Mouse (Mus musculus): ENCODE measurements around the gene Vav3.
A peak's percentile ranks its signal among the peaks of the same experiment; 100 is the strongest.

The Vav3 gene

DNA sequence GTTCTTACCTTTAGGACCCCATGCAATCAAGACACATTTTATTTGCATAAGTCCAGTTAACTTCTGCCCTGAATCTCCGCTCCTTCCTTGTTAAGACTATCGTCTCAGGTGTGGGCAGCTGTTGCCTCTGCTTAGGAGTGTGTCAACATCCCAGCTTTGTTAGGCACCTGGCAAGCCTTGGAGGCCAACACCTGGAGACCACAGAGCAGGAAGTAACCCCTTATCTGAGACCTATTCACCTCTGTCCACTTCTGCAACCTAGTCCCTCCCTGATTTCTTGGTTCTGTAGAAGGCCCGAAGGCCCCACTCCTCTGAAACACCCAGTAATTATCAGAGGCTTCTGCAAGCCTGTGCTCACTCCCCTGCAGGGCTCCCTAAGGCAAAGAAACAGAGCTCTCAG lies 255.6 kb downstream of the Vav3 start:
- DNase-seq, result no peak

DNA sequence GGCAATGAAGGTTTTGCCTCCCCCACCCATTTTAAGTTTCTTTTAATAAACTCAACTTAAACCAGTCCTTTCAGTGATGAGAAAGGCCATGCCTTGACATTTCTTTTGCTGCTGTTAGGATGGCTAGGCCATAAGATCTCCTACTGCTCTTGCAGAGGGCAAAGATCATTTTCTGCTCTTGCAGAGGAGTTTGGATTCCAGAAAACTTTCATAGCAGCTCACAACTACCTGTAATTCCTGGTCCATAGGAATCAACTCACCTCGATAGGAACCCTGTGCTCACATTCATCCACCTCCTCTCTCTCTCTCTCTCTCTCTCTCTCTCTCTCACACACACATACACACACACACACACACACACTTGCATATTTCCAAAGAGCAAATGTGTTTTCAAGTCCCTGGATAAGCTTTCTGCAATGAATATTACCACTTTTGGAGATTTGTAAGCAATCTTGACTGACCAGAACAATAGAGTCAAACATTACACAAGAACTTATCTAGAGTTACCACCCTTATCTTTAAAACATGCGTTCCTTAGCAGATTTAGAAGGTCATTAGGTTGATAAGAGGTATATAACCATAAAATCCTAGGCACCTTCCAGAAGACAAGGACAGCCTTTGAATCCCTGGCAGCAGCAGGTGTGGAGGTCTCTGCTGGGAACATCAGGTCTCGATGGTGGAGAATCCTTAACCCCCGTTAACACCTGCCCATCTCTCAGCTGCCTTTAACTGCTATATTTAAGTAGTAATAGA lies 260.4 kb downstream of the Vav3 start:
- DNase-seq, result no peak

DNA sequence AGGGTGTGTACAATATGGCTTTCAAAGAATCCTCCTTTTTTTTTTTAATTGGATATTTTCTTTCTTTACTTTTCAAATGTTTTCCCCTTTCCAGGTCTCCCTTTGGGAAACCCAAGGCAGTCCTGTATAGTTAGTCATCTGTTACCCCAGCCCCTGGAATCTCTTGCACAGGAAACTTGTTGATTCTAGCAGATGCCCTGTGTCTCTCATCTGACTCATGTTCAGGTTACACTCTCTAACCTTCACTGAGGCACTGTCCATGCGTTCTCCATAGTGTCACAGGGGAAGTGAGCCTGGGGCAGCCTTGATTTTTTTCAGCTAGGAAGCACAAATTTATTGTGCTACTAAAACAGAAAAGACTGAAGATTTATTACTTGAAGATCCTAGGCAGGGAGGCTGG lies 262.3 kb downstream of the Vav3 start:
- DNase-seq, result no peak

DNA sequence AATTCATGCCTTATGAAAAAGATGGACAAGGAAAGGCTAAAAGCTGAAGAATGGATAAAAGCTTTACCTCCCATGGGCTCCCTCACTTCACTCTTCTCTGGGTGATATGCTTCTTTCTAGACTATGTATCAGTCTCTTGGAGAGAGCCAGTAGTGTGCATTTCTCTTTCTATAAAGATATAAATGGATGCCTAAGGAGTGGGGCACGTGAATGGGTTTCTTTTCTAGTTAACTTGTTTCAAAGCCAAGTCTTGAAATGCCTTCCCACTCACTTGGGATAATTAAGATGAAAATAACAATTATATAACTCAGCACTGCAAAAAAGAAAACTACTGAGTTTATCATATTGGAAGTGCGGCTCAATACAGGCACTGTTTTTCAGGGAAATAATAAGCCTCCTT lies 265.7 kb downstream of the Vav3 start:
- DNase-seq, result no peak

DNA sequence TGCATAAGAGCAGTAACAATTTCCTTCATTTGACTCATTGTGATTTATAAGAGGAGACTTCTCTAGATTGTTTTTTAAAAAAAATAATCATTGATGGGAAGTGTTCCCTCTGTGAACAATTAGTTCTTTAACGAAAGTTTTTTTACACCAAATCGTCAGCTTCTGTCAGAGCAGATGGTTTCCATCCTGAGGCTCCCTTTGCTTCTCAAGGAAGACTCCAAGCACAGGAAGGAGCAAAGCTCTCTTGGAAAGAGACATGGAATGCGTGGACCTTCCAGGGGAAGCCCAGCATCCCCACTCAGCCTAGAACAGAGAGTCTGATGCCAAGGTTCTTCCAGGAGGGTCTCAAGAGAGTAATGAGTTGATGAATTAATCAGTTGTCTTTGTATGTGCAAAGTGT lies 281.3 kb downstream of the Vav3 start:
- DNase-seq, result no peak

DNA sequence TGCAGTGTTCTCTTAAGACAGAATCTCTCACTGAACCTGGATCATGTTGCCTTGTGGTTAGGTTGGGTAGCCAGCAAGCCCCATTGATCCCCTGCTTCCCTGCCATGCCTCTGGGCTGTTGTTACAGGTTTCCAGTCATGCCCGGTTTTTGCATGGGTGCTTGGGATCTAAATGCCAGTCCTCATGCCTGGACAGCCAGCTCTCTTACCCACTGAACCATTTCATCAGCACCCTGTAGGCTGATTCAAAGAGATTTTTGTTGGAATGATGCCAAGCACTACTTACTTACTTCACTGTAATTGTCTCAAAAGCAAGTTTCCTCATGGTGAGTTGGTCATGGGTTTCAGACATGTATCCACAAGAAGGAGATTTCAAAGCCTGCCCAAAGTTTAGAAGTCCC lies 281.9 kb downstream of the Vav3 start:
- DNase-seq, result no peak

DNA sequence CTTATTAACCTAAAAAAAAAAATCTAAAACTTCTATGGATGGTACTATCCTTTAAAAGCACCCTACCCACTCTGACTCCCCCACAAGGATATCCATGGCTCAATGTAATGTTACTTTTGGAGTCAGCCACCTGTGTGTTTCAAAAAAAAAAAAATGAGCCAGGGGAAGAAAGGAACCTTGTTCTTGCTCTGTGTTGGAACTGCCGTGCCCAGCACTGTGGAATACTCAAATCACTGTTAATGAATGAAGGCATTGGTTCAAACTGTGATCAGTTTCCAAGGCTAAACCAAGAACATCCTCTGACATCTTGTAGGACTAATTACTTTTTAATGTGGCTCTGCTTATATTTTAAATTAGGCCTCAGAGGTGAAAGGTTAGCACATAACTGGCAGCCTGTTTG lies 282.4 kb downstream of the Vav3 start:
- DNase-seq, result no peak

DNA sequence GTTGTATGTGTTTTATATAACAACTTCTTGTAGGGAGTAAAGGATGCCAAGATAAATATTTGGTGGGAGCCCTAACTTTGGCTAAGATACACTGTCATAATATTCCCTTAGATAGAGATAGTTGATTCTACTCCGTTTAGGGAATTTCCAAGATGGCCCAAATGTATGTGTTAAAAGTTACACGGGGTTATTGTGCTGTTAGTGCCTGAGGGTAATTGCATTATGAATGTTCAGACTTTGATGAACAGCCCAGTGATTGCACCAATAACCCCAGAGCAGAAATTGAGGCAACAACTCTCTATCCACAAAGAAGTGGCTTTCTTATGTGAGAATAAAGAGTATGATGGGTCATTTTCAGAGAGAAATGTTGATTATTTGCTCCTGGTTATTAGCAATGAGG lies 283.3 kb downstream of the Vav3 start:
- no peak for DNase-seq

DNA sequence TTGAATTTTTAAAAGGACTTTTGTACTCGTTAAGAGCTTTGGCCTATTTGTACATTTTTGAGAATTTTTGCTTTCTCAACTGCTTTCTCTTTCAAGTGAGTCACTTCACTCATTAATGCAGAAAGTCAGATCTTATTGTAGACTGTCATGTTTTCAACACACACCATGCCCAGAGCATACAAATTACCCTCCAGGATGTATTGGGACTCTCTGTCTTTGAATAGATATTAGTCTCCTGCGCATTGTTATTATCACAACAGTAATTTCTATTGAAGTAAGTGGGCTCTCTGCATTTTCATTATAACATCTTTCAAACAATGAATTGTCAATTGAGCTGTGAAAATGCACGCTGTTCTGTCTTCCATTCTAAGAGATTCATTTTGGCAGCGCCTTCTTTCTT lies 295.6 kb downstream of the Vav3 start:
- no peak for DNase-seq

DNA sequence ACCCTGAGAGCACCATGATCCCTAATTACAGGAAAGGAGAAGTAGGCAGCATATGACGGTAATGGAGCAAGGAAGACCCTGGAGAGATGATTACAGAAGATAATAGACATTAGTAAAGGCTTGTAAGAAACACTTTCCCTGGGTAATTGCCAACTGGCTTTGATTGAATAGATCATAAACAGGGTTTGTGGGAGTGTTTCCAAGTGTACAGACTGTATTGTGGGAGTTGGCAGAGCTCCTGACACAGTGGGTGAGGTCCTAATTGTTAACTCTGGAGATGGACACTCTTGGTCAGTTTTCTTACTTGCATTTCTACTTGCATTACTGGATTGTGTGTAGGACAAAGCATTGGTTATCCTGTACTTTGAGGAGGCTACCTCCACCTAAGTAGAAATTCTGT lies 298.9 kb downstream of the Vav3 start:
- DNase-seq, result peak; percentile 46 to 50

DNA sequence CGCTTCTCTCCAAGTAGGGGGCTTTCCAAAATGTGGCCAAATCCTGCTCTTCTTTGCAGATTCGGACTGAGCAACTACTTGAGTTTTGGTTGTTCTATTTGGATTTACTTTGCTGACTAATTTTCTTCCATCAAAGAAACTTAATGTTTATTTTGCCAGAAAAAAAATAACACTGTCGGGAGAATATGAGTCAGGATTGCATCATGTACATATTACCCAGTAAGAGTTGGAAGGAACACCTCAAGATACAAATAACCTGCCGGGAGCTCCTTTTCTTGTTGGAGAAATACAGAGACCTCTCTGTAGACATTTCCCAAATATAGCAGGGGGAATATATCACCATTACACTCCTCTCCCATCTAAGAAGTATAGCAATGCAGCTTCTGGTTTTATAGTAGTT lies 300.3 kb downstream of the Vav3 start:
- no peak for DNase-seq

DNA sequence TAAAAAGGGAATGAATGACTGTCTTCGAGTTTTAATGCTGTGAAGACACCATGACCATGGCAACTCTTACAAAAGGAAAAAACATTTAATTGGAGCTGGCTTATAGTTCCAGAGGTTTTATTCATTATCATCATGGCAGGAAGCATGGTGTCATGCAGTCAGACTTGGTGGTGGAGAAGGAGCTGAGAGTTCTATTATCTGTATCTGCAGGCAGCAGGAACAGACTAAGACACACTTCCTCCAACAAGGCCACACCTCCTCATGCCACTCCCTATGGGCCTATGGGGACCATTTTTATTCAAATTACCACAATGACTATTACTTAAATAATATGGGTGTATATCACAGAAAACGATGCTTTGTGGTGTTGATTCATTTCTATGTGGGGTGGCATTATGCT lies 307.8 kb downstream of the Vav3 start:
- no peak for DNase-seq

DNA sequence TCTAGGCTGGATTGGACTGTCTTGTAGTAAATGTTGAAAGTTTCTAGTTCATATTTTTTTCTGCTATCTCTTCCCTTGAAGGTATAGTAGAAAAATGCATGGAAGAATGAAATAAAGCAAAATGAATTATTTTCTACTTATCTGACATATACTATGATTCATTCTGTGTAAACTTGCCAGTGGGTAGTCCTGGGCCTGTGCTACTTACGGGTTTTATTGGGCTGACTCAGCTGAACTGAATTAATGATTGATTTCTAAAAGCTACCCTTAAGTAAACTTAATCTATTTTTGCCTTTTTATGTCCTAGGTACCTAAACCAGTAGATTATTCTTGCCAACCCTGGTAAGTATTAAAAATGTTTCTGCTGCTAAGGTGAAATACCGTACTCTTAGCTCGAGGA lies 311.0 kb downstream of the Vav3 start:
- DNase-seq, result no peak

DNA sequence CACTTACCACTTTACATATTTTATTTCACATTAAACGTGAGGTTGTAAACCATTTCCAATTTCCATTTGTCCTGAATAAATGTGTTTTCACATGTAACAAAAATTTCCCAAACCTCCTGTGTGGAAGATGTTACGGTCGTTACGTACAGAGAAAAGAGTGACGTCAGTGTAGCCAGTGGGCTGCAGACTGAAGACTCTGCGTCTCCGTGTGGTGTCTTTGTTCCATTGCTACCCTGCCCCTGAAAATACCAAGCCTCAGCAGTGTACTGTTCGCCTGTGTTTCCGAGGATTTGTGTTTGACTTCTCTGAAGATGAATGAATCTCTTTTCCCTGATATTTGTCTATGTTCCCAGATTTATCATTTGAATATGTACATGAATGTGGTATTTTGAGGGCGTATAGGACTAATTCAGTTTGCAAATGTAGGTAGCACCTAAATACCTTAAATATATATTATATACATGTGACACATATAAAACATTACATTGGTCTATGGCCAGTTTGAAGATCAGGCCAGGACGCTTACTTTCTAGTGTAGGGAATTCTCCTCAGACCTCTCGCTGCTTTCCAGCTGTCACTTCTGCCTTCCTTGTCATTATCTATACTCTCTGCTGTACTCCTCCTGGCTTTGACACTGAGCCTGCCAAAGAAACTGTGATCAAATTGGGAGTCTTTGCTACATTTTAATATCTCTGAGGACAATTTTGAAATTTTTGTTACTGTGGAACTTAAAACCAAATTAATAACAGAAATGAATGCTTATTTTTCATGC lies 312.6 kb downstream of the Vav3 start:
- peak in 1 of 2 experiments; percentile 13 for DNase-seq

DNA sequence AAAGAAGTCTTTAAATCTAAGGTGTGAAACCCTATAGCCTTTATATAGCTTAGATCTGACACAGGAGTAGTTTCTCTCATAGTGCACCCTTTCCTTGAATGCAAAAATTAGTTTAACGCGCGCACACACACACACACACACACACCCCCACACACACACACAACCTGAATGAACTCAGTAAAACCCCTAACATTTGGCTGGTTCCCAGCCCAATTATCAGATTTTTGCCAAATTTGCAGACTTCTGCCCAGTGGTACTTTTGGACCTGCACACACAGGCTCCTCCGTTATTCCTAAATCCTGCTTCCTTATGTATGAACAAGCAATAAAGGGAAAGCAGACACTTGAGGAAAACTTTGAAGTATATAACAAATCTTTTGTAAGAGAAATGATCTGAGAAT lies 313.9 kb downstream of the Vav3 start:
- DNase-seq, result peak; percentile 28 to 59

DNA sequence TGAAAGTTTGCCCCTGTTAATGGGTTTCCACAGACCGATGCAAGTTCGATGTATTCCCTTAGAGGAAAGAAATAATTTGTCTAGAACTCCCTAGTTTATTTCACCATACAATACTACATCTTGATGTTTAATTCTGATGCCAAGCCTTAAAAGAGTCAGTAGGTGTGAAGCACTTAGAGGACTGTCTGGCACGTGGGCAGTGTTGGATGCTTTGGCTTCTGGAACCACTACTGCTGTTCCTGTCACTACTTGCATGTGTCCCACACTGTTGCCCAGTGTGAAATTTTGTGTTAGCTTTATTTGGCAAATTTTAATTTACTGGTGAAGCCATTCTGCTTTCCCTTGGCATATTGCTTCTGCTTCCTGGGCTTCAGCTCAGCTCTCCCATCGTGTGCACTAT lies 331.3 kb downstream of the Vav3 start:
- peak in 1 of 2 experiments; percentile 6 for DNase-seq

DNA sequence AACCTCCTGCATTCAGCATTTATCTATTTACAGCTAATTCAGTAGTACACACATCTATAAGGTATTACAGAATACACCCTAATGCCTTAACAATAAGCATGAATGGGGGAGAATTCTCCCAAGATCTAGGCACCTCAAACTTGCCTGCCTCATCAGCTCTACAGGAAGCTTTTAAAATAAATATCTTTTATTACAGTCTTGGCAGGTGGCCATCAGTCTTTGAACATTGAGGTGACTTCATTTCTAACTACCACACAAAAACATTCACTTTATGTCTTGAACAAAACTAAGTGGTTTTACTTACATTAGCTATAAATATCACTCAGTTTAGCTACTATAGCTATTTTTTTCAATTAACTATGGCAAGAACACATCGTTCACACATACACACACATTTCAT lies 332.5 kb downstream of the Vav3 start:
- no peak for DNase-seq

DNA sequence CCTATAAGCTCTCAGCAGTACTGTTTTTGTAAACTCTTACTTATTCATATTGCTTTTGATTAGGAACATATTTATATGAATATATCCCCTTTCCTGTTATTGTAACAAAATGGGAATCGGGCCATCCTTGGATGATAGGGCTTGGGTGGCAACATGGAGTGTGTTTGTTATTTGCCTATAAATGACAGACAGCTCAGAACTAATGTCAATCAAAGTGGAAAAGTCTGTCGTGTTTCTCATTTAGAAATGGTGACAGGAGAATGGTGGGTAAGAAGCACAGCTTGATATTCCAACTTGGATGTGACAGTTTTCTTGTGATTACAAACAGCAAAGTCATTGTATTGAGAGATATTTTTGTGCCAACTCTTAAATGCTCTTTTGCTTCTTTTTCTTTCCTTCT lies 339.8 kb downstream of the Vav3 start:
- no peak for DNase-seq

DNA sequence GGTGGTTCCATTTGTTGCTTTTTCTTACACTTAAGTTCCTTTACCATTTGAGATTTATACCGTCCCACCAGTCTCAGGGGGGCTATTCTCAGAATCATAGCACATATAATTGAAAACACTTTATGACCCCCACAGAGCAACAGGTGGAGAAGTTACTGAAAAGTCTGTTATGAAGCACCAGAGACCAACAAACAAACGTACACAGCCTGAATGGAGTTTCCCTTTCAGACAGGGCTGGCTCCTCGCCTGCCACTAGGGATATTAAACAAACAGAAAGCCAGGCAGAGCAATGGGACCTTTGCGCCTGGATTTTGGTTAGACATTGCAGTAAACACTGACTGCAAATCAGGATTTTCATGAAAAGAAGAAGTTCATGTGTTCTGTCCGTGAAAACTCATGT lies 341.4 kb downstream of the Vav3 start:
- no peak for DNase-seq

DNA sequence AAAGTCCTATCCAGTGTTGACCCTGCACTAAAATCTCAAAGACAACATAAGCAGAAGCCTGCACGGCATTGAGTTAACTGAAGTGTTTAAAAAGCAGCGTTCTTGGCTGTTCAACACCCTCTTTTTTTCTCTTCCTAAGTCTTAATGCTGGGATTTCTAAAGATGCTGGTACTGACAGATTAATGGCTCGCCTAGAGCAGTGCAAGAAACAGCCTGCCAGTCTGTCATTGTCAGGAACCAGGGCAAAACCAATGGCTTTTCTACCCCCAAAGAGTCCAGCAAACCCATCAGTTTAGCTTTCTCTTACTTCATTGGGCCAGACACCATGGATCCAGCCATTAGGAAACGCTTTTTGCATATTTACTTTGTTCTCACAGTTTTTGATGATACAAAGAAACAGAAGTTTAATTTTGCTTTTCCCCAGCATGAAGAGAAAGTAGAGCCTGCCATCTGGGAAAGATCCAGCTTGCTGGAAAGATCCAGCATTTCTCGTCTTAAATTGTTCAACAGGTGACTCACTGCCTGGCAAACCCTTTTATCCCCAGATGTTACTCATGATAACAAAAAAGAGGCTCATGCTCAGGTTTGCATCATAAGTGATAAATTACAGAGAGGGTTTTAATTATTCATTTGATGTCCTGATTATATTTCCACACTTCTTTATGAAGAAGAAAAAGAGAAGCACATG lies 343.3 kb downstream of the Vav3 start:
- no peak for DNase-seq

DNA sequence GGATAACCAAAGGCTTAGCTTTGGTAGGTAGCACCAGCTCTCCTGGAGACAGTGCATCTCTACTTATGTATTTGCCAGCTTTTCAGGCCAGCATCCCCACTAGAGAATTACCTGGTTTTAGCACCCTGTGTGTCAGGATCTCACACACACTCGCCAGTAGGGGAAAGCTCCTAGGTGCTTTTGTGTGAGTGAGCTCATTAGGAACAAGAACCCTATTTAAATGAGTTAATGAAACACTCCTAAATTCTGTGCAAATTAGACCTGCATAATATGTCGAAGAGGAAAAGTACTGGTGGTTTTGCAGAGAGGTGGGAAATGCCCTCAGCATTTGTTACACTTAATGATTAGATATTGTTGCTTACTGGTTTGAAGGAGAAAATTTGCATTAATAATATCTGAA lies 350.1 kb downstream of the Vav3 start:
- no peak for DNase-seq

DNA sequence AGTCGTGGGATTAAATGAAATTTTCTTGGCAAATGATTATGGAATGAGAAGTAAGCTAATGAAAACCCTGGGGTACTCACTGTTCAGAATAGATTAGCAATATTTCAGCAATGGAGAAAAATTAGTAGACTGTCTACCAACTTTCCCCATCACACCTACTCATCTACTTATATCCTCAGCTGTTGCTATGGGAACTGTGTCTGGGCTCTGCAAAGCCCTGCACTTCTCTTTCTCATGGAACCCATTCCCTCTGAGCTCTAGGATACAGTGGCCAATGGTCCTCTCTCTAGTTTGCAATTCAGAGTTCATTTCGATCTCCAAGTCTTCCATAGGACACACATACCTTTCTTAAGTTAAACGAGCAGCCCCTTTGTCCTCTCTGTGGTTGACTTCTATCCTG lies 352.2 kb downstream of the Vav3 start:
- DNase-seq, result no peak

DNA sequence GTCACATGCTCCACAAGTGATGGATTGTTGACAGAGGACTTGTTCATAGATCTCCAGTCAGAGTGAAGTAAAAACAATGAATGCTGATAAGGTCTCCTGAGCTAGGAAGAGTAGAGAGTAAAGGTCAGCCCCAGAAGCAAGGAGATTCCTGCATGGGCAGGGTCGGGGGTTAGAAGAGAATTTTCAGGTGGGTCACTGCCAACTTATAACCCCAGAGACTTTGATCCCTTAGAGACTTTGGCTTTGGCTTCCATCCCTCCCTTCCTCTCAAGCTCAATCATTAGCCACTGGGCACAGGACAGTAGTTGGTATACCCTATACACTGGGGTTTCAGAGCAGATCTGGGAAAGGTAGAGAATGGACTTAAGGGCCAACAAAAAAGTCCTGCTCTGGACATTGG lies 360.8 kb downstream of the Vav3 start:
- DNase-seq, result no peak
